Mouse (Mus musculus): ENCODE results near the gene Anapc16. TPM values are rescaled to one million over a fixed set of nuclear protein-coding genes. Genes with fewer than 3 reads are reported as not detected.
"Not testable (repeated sequence)": the region's sequence is repeated elsewhere in the genome, so short reads cannot be mapped to it uniquely, and the experiment has no call there.

The Anapc16 gene
- polyA plus RNA-seq, 1 experiment from 2014 or later = 111 TPM

DNA sequence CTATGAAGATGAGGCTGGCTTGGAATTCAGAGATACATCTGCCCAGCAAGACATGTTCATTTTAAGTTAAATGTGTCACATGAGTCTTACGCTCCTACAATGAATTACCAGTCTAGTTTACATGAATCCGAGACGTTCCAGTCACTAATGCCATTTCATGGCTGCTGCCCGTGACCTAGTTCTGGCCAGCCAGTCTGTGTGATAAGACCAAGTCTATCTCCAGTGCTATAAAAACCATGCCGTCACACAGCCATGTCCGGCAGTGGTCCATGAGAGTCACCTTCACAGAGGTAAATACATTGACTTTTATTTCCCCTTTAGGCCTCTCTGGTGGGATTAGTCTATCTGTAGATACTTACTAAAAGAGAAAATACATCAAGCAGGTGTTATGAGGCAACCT, 7.0 kb downstream of the Anapc16 start:
- H3K27me3 ChIP-seq (ENCODE audit: low read depth, poor library complexity, severe bottlenecking) = no peaks in the 10 kb centered on the region
- peaks cover 72% of the 10 kb centered on the region for H3K36me3 ChIP-seq
- DNase-seq (ENCODE audit: low spot score) = no peak
- H3K27ac ChIP-seq (replicated peaks) = no peak overlapping the region
- WGBS = 97% methylated on average over 6 of the region's 6 CpGs
- H3K9me3 ChIP-seq (replicated peaks) = no peaks in the 10 kb centered on the region
- no peaks in the 10 kb centered on the region for H3K4me1 ChIP-seq
- no peak overlapping the region for H3K4me3 ChIP-seq

- not testable (repeated sequence) for H3K27me3 ChIP-seq (ENCODE audit: low read depth, poor library complexity, severe bottlenecking); H3K9me3 ChIP-seq (replicated peaks); H3K4me1 ChIP-seq; H3K27ac ChIP-seq (replicated peaks); H3K4me3 ChIP-seq; DNase-seq (ENCODE audit: low spot score)
- H3K36me3 ChIP-seq = peaks cover 81% of the 10 kb centered on the region
- 89% methylated on average over 2 of the region's 3 CpGs for WGBS
Measured at GRCm38 (mm10) chr10:59993813-59994212, 9.1 kb downstream of the Anapc16 start.

GRCm38 (mm10) chr10:59992024-59992423, 10.9 kb downstream of the Anapc16 start:
- Histone ChIP-seq H3K36me3 (peaks cover 98% of the 10 kb centered on the region), H3K4me1 (no peaks in the 10 kb centered on the region), H3K27ac (replicated peaks) (no peak overlapping the region), H3K27me3 (ENCODE audit: low read depth, poor library complexity, severe bottlenecking) (no peaks in the 10 kb centered on the region), H3K9me3 (replicated peaks) (no peaks in the 10 kb centered on the region), H3K4me3 (no peak overlapping the region)
- WGBS = 94% methylated on average over 8 of the region's 8 CpGs
- no peak for DNase-seq (ENCODE audit: low spot score)

DNA sequence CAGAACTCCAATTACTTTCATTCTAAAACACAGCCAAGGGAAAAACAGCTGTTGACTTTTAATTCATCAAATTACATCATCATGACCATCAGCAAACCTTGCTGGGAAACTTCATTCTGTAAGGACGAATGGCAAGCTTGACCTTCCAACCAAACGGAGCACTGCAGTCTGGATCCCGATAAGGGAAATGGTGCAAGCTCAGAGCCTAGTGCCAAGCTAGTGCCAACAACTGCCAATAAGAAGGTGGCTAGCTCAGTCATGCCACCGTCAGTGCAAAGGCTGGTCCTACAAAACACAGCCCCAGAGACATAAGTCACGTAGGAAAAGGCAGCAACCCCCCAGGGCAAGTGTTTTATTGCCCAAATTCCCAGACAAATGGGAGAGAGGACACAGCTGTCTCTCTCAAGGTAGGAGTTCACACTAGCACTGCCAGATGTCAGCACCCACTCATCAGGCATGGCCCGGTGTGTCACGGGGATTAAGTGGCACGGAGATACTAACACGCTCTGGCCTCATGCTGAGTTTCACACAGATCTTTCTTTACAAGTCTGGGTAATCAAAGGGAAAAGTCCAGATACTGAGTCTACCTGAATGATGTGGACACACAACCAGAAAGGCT, 11.6 kb downstream of the Anapc16 start:
- no peak overlapping the region for H3K27ac ChIP-seq (replicated peaks)
- no peak for DNase-seq (ENCODE audit: low spot score)
- H3K27me3 ChIP-seq (ENCODE audit: low read depth, poor library complexity, severe bottlenecking) = no peaks in the 10 kb centered on the region
- H3K9me3 ChIP-seq (replicated peaks) = no peaks in the 10 kb centered on the region
- no peak overlapping the region for H3K4me3 ChIP-seq
- peaks cover 98% of the 10 kb centered on the region for H3K36me3 ChIP-seq
- no peaks in the 10 kb centered on the region for H3K4me1 ChIP-seq
- 93% methylated on average over 9 of the region's 9 CpGs for WGBS

DNA sequence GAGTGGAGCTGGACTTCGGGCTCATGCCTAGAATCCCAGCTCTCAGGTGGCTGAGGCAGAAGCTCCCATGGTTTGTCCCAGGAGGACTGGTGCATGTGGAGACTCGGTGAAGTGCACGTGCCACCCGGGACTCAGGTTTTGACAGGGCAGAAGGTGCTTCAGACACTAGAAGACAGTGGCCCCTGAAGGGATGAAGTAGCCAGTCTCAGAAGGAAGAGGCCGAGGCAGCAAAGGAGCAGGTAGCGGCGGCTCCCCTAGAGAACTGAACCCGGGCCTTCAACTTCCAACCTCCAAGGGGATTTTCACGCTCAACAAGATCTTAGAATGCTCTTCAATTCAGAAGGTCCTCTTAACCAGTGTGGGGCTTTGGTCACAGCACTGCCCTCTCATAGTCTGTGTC, 12.5 kb downstream of the Anapc16 start:
- peaks cover 97% of the 10 kb centered on the region for H3K36me3 ChIP-seq
- no peaks in the 10 kb centered on the region for H3K4me1 ChIP-seq
- DNase-seq (ENCODE audit: low spot score) = no peak
- no peak overlapping the region for H3K4me3 ChIP-seq
- no peaks in the 10 kb centered on the region for H3K27me3 ChIP-seq (ENCODE audit: low read depth, poor library complexity, severe bottlenecking)
- no peaks in the 10 kb centered on the region for H3K9me3 ChIP-seq (replicated peaks)
- WGBS = 94% methylated on average over 9 of the region's 9 CpGs
- no peak overlapping the region for H3K27ac ChIP-seq (replicated peaks)

GRCm38 (mm10) chr10:59988036-59988435, 14.9 kb downstream of the Anapc16 start:
- 96% methylated on average over 4 of the region's 4 CpGs for WGBS
- no peaks in the 10 kb centered on the region for H3K9me3 ChIP-seq (replicated peaks)
- peaks cover 89% of the 10 kb centered on the region for H3K36me3 ChIP-seq
- H3K27ac ChIP-seq (replicated peaks) = no peak overlapping the region
- H3K4me3 ChIP-seq = no peak overlapping the region
- H3K27me3 ChIP-seq (ENCODE audit: low read depth, poor library complexity, severe bottlenecking) = no peaks in the 10 kb centered on the region
- no peak for DNase-seq (ENCODE audit: low spot score)
- H3K4me1 ChIP-seq = no peaks in the 10 kb centered on the region

DNA sequence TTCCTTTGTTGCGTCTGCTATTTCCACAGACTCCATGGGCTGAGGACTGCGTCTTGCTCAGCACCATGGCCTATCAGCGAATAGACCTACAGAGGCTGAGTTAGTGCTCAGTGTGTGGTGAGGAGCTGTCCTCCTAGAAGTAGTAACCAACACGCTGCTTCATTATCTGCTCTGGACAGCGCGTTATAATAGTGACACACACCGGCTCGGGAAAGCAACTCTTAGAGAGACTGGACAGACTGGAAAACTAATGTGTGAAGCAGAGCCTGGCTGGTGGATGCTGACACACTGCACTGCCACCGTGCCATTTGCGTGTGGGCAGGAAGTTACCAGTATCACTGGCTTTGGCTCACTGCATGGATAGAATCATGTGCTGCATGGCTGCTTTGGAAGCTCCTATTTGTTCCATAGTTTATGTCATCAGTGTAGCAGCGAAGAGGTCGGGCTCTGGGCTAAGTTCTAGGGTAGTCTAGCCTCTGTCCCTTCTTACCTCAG, 20.5 kb downstream of the Anapc16 start:
- DNase-seq (ENCODE audit: low spot score) = no peak
- peaks cover 20% of the 10 kb centered on the region for H3K4me1 ChIP-seq
- 93% methylated on average over 12 of the region's 12 CpGs for WGBS
- no peaks in the 10 kb centered on the region for H3K9me3 ChIP-seq (replicated peaks)
- no peak overlapping the region for H3K27ac ChIP-seq (replicated peaks)
- H3K4me3 ChIP-seq = no peak overlapping the region
- H3K36me3 ChIP-seq = peaks cover 40% of the 10 kb centered on the region
- H3K27me3 ChIP-seq (ENCODE audit: low read depth, poor library complexity, severe bottlenecking) = no peaks in the 10 kb centered on the region

- no peaks in the 10 kb centered on the region for H3K9me3 ChIP-seq (replicated peaks)
- no peak overlapping the region for H3K27ac ChIP-seq (replicated peaks)
- 89% methylated on average over 9 of the region's 9 CpGs for WGBS
- peaks cover 23% of the 10 kb centered on the region for H3K4me1 ChIP-seq
- no peak overlapping the region for H3K4me3 ChIP-seq
- peaks cover 33% of the 10 kb centered on the region for H3K36me3 ChIP-seq
- no peak for DNase-seq (ENCODE audit: low spot score)
- no peaks in the 10 kb centered on the region for H3K27me3 ChIP-seq (ENCODE audit: low read depth, poor library complexity, severe bottlenecking)
Measured at GRCm38 (mm10) chr10:59981792-59982191, 21.1 kb downstream of the Anapc16 start.

- Histone ChIP-seq H3K27me3 (ENCODE audit: low read depth, poor library complexity, severe bottlenecking) (no peaks in the 10 kb centered on the region), H3K27ac (replicated peaks) (peak overlapping the region; percentile 39; the same call in 1 of the 2 replicates), H3K36me3 (peaks cover 29% of the 10 kb centered on the region), H3K4me1 (peaks cover 28% of the 10 kb centered on the region), H3K4me3 (no peak overlapping the region), H3K9me3 (replicated peaks) (no peaks in the 10 kb centered on the region)
- no peak for DNase-seq (ENCODE audit: low spot score)
- 87% methylated on average over 4 of the region's 4 CpGs for WGBS
Measured at GRCm38 (mm10) chr10:59981336-59981735, 21.6 kb downstream of the Anapc16 start.

DNA sequence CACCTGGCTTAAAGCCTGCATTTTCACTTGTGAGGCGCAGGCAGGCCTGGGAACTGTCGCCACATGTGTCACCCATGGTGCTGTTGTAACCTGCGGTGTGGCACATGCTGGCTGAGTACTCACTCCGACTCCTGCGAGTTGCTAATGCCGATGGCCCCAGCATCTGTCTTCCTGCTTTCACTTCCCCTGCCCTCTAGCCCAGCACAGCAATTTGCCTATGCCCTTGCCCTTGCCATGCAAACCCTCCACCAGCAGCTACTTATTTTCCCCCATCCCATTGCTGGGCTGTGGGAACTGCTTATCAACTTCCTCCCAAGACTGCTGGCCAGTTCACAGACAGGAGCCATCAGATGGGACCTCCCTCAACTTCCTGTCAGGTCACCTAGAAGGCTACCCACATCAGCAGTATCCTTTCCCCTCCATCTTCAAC, 22.1 kb downstream of the Anapc16 start:
- H3K27ac ChIP-seq (replicated peaks) = peak overlapping the region; percentile 39; the same call in 1 of the 2 replicates
- H3K36me3 ChIP-seq = peaks cover 24% of the 10 kb centered on the region
- H3K27me3 ChIP-seq (ENCODE audit: low read depth, poor library complexity, severe bottlenecking) = no peaks in the 10 kb centered on the region
- H3K4me1 ChIP-seq = peaks cover 28% of the 10 kb centered on the region
- H3K9me3 ChIP-seq (replicated peaks) = no peaks in the 10 kb centered on the region
- no peak overlapping the region for H3K4me3 ChIP-seq
- WGBS = 94% methylated on average over 6 of the region's 6 CpGs
- DNase-seq (ENCODE audit: low spot score) = no peak

DNA sequence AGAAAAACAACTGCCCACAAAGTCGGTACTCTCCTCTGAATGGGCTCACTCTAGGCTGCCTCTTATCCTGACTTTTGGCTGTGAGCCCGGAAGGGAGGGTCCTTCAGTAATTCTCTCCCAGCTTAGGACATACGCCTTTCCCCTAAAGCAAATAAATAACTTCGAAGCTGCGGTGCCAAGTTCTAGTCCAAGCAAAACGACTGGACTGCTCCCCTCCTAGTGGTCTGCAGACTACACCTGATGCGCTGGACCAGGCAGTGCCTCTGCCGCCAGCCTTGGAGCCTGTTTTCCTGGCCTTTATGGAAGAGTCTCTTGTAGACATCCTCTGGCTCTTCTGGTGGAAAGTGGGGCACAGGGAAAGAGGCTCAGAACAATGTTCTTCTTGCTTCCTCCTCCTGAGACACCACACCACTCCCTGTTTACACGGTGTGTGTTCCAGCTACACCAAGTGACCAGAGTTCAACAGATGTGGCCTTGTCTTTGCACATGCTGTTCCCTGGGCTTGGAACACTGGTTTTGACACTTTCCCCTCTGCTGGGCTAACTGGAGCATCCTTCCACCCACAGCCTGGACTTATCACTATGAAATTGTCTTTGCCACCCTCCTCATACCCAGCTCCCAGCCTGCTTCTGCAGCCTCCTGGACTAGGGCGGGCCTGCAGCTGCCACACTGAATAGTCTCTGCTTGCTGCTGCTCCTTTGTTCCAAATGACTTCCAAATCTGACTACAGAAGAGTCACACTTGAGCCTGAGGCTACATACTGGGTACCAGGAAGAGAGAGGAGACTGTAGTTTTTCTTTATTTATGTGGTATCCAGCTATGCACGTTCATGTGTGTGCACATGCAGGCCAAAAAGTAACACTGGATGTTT, 23.8 kb downstream of the Anapc16 start:
- H3K4me1 ChIP-seq = peaks cover 38% of the 10 kb centered on the region
- H3K4me3 ChIP-seq = no peak overlapping the region
- no peaks in the 10 kb centered on the region for H3K27me3 ChIP-seq (ENCODE audit: low read depth, poor library complexity, severe bottlenecking)
- no peaks in the 10 kb centered on the region for H3K9me3 ChIP-seq (replicated peaks)
- DNase-seq (ENCODE audit: low spot score) = no peak
- 68% methylated on average over 11 of the region's 11 CpGs for WGBS
- H3K27ac ChIP-seq (replicated peaks) = peak overlapping the region; percentile 66
- peaks cover 10% of the 10 kb centered on the region; the same call in 1 of the 2 replicates for H3K36me3 ChIP-seq

- Histone ChIP-seq H3K27ac (replicated peaks) (peak overlapping the region; percentile 66), H3K9me3 (replicated peaks) (no peaks in the 10 kb centered on the region), H3K4me1 (peaks cover 45% of the 10 kb centered on the region), H3K36me3 (peaks cover 6% of the 10 kb centered on the region; the same call in 1 of the 2 replicates), H3K4me3 (no peak overlapping the region), H3K27me3 (ENCODE audit: low read depth, poor library complexity, severe bottlenecking) (no peaks in the 10 kb centered on the region)
- DNase-seq (ENCODE audit: low spot score) = no peak
- WGBS = 71% methylated on average over 2 of the region's 2 CpGs
Measured at GRCm38 (mm10) chr10:59978401-59978800, 24.5 kb downstream of the Anapc16 start.
